Mouse (Mus musculus) forebrain, embryonic 11.5 days (tissue): Measurements from ENCODE around the gene Cyp1b1. TPM values are rescaled to one million over a fixed set of nuclear protein-coding genes. Genes with fewer than 3 reads are reported as not detected.

Source experiments
- ATAC-seq: fragments of 200-750 bp; cut with Nextera tagmentation; replicated peaks from 2 replicates; pipeline ENCODE4 v1.8.0; 2017; ENCODE audit warnings: moderate TSS enrichment; ENCODE audit not compliant: low FRiP score
- DNase-seq: peaks from one replicate; pipeline ENCODE4 v3.0.0-alpha.2; 2017; ENCODE audit warnings: low spot score
- H3K27ac ChIP-seq: fragments of 300-500 bp; sonication (generic); 2 replicates; pipeline ENCODE4 v1.5.1; 2014; ENCODE audit warnings: low read depth, low read length
- H3K27me3 ChIP-seq: fragments of 300-500 bp; sonication (generic); 2 replicates; pipeline ENCODE4 v1.6.1; 2014; ENCODE audit warnings: mild to moderate bottlenecking, low read length, mixed read lengths; ENCODE audit not compliant: control insufficient read depth, insufficient read depth
- H3K36me3 ChIP-seq: fragments of 300-500 bp; sonication (generic); 2 replicates; pipeline ENCODE4 v1.6.1; 2014; ENCODE audit warnings: mild to moderate bottlenecking, low read length, moderate library complexity, mixed read lengths; ENCODE audit not compliant: control insufficient read depth, insufficient read depth
- H3K4me1 ChIP-seq: fragments of 300-500 bp; sonication (generic); replicated peaks from 2 replicates; pipeline ENCODE4 v1.6.1; 2014; ENCODE audit warnings: low read length, mixed read lengths; ENCODE audit not compliant: control insufficient read depth, insufficient read depth
- H3K4me2 ChIP-seq: fragments of 300-500 bp; sonication (generic); 2 replicates; pipeline ENCODE4 v1.6.1; 2014; ENCODE audit warnings: low read depth, mild to moderate bottlenecking, low read length, moderate library complexity, mixed read lengths; ENCODE audit not compliant: severe bottlenecking
- H3K4me3 ChIP-seq: fragments of 300-500 bp; sonication (generic); 2 replicates; pipeline ENCODE4 v1.5.1; 2014; ENCODE audit warnings: low read depth, low read length
- H3K9ac ChIP-seq: fragments of 300-500 bp; sonication (generic); 2 replicates; pipeline ENCODE4 v1.6.1; 2014; ENCODE audit warnings: low read length
- H3K9me3 ChIP-seq: fragments of 300-500 bp; sonication (generic); 2 replicates; pipeline ENCODE4 v1.6.1; 2016; ENCODE audit warnings: low read length, mixed read lengths; ENCODE audit not compliant: control insufficient read depth
- WGBS: fragments of 180-500 bp; shearing (Covaris S2); extraction: QIAGEN DNeasy Blood & Tissue Kit; methylation state at CpG from one replicate; pipeline ENCODE4 v1.1.7; 2014; 5-methylcytosine and 5-hydroxymethylcytosine counted together
- polyA plus RNA-seq: library from polyadenylated mRNA; unstranded; fragments of >200 nt; fragmentation: Nextera tagmentation; extraction: Ambion mirVana; gene quantifications from 2 replicates; pipeline ENCODE4 v1.2.1, GENCODE M21; 2014

The Cyp1b1 gene
- polyA plus RNA-seq, 1 experiment from 2014 or later, result 2.1 TPM

GRCm38 (mm10) chr17:79728053-79728584 is 13.3 kb upstream of the Cyp1b1 start:
- no peaks in the 10 kb centered on the region for H3K27me3 ChIP-seq
- WGBS, result 30% methylated on average over 14 of the region's 14 CpGs
- no peak overlapping the region for H3K27ac ChIP-seq
- ATAC-seq (no peak), DNase-seq (no peak)
- H3K4me2 ChIP-seq, result peak overlapping the region; percentile 26; the same call in 1 of the 2 replicates
- H3K9ac ChIP-seq, result no peak overlapping the region
- no peaks in the 10 kb centered on the region for H3K36me3 ChIP-seq
- no peaks in the 10 kb centered on the region for H3K9me3 ChIP-seq
- no peak overlapping the region for H3K4me3 ChIP-seq
- no peaks in the 10 kb centered on the region for H3K4me1 ChIP-seq

DNA sequence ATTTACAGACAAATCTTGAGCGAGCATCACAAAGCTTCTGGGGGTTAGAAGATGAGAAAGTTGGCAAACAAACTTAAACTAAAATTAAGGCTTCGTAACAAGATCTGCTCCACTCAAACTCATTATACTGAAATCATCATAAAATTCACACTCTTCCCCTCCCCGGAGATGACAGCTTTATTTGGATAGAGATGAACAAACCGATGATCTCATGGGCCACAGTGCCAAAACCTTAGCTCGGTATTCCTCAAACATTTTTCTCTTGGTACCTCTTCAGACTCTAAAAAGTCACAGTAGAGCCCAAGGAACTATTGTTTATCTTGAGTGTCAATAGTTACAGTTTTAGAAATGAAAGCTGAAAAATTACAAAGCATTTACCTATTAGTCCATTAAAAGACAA is 11.8 kb upstream of the Cyp1b1 start:
- H3K4me2 ChIP-seq, result no peak overlapping the region
- no peak overlapping the region for H3K9ac ChIP-seq
- H3K27ac ChIP-seq, result no peak overlapping the region
- no peak for ATAC-seq
- H3K9me3 ChIP-seq, result no peaks in the 10 kb centered on the region
- no peaks in the 10 kb centered on the region for H3K4me1 ChIP-seq
- no peaks in the 10 kb centered on the region for H3K36me3 ChIP-seq
- DNase-seq, result no peak
- no peaks in the 10 kb centered on the region for H3K27me3 ChIP-seq
- WGBS, result 90% methylated on average over 5 of the region's 5 CpGs
- no peak overlapping the region for H3K4me3 ChIP-seq

DNA sequence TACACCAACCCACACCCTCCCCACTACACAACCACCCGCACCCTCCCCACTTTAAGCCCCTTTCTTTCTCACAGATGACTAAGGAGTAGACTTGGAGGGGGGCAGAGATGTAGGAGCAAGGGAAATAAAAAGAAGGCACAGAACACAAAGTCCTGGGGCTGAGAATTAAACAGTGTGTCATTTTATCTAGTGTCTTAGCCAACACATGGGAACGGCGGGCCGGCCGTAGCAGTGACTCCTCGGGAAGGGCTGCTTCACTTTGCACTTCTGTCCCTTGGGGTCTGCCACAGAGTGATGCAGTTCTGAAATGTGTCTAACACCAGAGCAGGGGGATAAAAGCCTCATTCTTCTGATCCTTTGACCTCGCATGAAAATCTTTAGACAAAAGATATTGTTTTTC is 5.8 kb upstream of the Cyp1b1 start:
- no peak overlapping the region for H3K4me2 ChIP-seq
- no peak for ATAC-seq
- peaks cover 2% of the 10 kb centered on the region; the same call in 1 of the 2 replicates for H3K27me3 ChIP-seq
- H3K9me3 ChIP-seq, result no peaks in the 10 kb centered on the region; the same call in 1 of the 2 replicates
- 73% methylated on average over 7 of the region's 7 CpGs for WGBS
- no peak overlapping the region for H3K27ac ChIP-seq
- no peaks in the 10 kb centered on the region for H3K4me1 ChIP-seq
- H3K4me3 ChIP-seq, result no peak overlapping the region
- no peak overlapping the region for H3K9ac ChIP-seq
- no peaks in the 10 kb centered on the region for H3K36me3 ChIP-seq
- no peak for DNase-seq

- WGBS, result under 1% methylated on average over 41 of the region's 42 CpGs
- peak overlapping the region; percentile 92 for H3K4me2 ChIP-seq
- H3K4me1 ChIP-seq, result peaks cover 19% of the 10 kb centered on the region
- peak; percentile 94 for DNase-seq
- H3K36me3 ChIP-seq, result no peaks in the 10 kb centered on the region
- peak overlapping the region; percentile 42 for H3K4me3 ChIP-seq
- ATAC-seq, result peak; percentile 90
- H3K9me3 ChIP-seq, result no peaks in the 10 kb centered on the region; the same call in 1 of the 2 replicates
- H3K9ac ChIP-seq, result peak overlapping the region; percentile 46
- no peak overlapping the region for H3K27ac ChIP-seq
- H3K27me3 ChIP-seq, result peaks cover 39% of the 10 kb centered on the region
Measured at GRCm38 (mm10) chr17:79715649-79716143, 835 bp upstream of the Cyp1b1 start.

GRCm38 (mm10) chr17:79714368-79714895 is 429 bp downstream of the Cyp1b1 start:
- Histone ChIP-seq H3K4me1 (peaks cover 19% of the 10 kb centered on the region), H3K27ac (no peak overlapping the region), H3K4me2 (peak overlapping the region; percentile 92), H3K9ac (0 out of 2 replicates have a peak overlapping the region, but pooled peaks have one; percentile 16), H3K9me3 (no peaks in the 10 kb centered on the region; the same call in 1 of the 2 replicates), H3K27me3 (peaks cover 49% of the 10 kb centered on the region), H3K36me3 (no peaks in the 10 kb centered on the region), H3K4me3 (peak overlapping the region; percentile 42)
- under 1% methylated on average over 16 of the region's 16 CpGs for WGBS
- ATAC-seq (no peak), DNase-seq (peak; percentile 61)

GRCm38 (mm10) chr17:79713643-79714367 is 1.1 kb downstream of the Cyp1b1 start:
- Histone ChIP-seq H3K36me3 (no peaks in the 10 kb centered on the region), H3K27me3 (peaks cover 50% of the 10 kb centered on the region), H3K27ac (no peak overlapping the region), H3K4me1 (peaks cover 19% of the 10 kb centered on the region), H3K4me2 (peak overlapping the region; percentile 92), H3K9ac (peak overlapping the region; percentile 16; the same call in 1 of the 2 replicates), H3K4me3 (peak overlapping the region; percentile 42), H3K9me3 (no peaks in the 10 kb centered on the region; the same call in 1 of the 2 replicates)
- ATAC-seq (peak; percentile 14; the same call in 1 of the 2 replicates), DNase-seq (peak; percentile 79)
- WGBS, result under 1% methylated on average over 63 of the region's 63 CpGs

DNA sequence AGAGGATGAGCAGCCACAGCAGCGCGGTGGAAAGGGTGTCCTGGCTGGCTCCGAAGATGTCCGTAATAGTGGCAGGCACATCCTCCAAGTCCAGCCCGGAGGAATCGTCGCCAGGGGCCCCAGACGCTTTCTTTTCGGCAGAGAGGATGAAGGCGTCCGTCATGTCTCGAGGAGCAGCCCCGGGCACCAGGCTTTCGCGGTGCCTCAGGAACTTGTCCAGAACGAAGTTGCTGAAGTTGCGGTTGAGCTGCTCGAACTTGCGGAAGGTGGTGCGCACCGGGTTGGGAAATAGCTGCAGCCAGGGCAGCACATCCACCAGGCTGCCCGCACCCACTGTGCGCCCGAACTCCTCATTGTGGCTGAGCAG is 1.6 kb downstream of the Cyp1b1 start:
- no peak for DNase-seq
- H3K4me1 ChIP-seq, result peaks cover 19% of the 10 kb centered on the region
- ATAC-seq, result no peak

GRCm38 (mm10) chr17:79712536-79712935 is 2.3 kb downstream of the Cyp1b1 start:
- WGBS, result 2% methylated on average over 9 of the region's 9 CpGs
- H3K36me3 ChIP-seq, result no peaks in the 10 kb centered on the region
- H3K27ac ChIP-seq, result no peak overlapping the region
- H3K9me3 ChIP-seq, result no peaks in the 10 kb centered on the region; the same call in 1 of the 2 replicates
- H3K9ac ChIP-seq, result no peak overlapping the region
- H3K4me1 ChIP-seq, result peaks cover 19% of the 10 kb centered on the region
- ATAC-seq, result no peak
- H3K4me2 ChIP-seq, result no peak overlapping the region; the same call in 1 of the 2 replicates
- H3K27me3 ChIP-seq, result peaks cover 50% of the 10 kb centered on the region
- H3K4me3 ChIP-seq, result no peak overlapping the region
- DNase-seq, result peak; percentile 61

More for the DNA sequence above, 1.6 kb downstream of the Cyp1b1 start:
- peaks cover 50% of the 10 kb centered on the region for H3K27me3 ChIP-seq
- peak overlapping the region; percentile 42 for H3K4me3 ChIP-seq
- H3K36me3 ChIP-seq, result no peaks in the 10 kb centered on the region
- H3K9me3 ChIP-seq, result no peaks in the 10 kb centered on the region; the same call in 1 of the 2 replicates
- peak overlapping the region; percentile 16; the same call in 1 of the 2 replicates for H3K9ac ChIP-seq
- no peak overlapping the region for H3K27ac ChIP-seq
- WGBS, result under 1% methylated on average over 24 of the region's 24 CpGs
- peak overlapping the region; percentile 92 for H3K4me2 ChIP-seq
